Mouse (Mus musculus) forebrain, embryonic 15.5 days (tissue): ENCODE measurements around the gene En2. TPM values are rescaled to one million over a fixed set of nuclear protein-coding genes. Genes with fewer than 3 reads are reported as not detected.

Source experiments
- polyA plus RNA-seq: library from polyadenylated mRNA; unstranded; fragments of >200 nt; fragmentation: Nextera tagmentation; extraction: Ambion mirVana; gene quantifications from 2 replicates; pipeline ENCODE4 v1.2.1, GENCODE M21; 2015

En2 gene
- polyA plus RNA-seq, 1 experiment from 2014 or later = not detected

Other genes with a start within 250 kb of the En2 start
- 75.7 and 77.2 TPM in 2 replicates for gene Insig1, start 94.3 kb upstream of the En2 start, polyA plus RNA-seq
- gene Cnpy1, start 80.1 kb downstream of the En2 start, polyA plus RNA-seq = 0.70 and 1.2 TPM in 2 replicates
- gene Rbm33, start 151.4 kb downstream of the En2 start, polyA plus RNA-seq = 17.5 and 19.6 TPM in 2 replicates